Mouse (Mus musculus) liver, postnatal 0 days (tissue): ENCODE measurements at regions not wholly inside any gene's neighbourhood (a gene's known extent, or its start where the extent isn't known, plus 50 kb on each side); places are given as distances from the start of the nearest gene placed in this dataset.
"Not testable (repeated sequence)": the region's sequence is repeated elsewhere in the genome, so short reads cannot be mapped to it uniquely, and the experiment has no call there.

Experiments
- CTCF ChIP-seq: sonication (generic); IDR thresholded peaks from 2 replicates; pipeline ENCODE4 v1.5.1; 2016; ENCODE audit warnings: antibody characterized with exemption, low read depth
- EP300 ChIP-seq: IDR thresholded peaks from 2 replicates; pipeline ENCODE4 v1.6.1; 2016; ENCODE audit warnings: antibody characterized with exemption, low read depth, mild to moderate bottlenecking

- TF ChIP-seq CTCF, EP300: not testable (repeated sequence)
These were observed 352.7 kb upstream of the Arrdc4 start for GRCm38 (mm10) chr7:69101770-69102169.
